Mouse (Mus musculus): ENCODE data around the gene Arhgap10. TPM values are rescaled to one million over a fixed set of nuclear protein-coding genes. Genes with fewer than 3 reads are reported as not detected.

Arhgap10 gene
- total and polyA plus RNA-seq, 3 experiments = 13.1 to 22.8 TPM; not detected in 1

DNA sequence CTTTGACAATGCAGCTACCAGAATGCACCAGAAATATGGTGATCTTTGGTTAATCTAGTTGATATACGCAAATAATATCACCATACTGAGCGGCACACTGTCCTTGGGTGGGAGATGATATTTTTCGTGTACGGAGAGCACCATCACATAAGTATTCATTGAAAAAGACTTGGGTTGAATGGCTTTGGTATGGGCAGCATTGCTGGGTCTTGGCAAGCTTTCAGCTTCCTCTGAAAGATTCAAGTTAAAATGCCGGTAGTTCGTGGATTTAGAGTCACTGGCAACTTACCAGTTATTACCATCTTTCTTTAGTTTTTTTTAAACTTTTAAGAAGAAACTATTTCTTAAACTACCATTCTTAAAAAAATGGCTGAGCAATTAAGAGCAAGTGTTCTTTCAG is 302.6 kb downstream of the Arhgap10 start:
- no peak for DNase-seq (ENCODE audit: low read depth, low spot score)
- Histone ChIP-seq H3K4me3 (ENCODE audit: control insufficient read depth in 1 of 2, insufficient read depth in 1 of 2, low read depth in 2 of 2, low read length in 2 of 2) (no peak overlapping the region), H3K36me3 (ENCODE audit: control insufficient read depth in 1 of 2, insufficient read depth in 2 of 2, low read length in 2 of 2) (no peaks in the 10 kb centered on the region), H3K4me1 (ENCODE audit: control insufficient read depth in 1 of 2, insufficient read depth in 2 of 2, low read length in 2 of 2) (no peaks in the 10 kb centered on the region), H3K79me2 (ENCODE audit: control insufficient read depth, insufficient read depth, low read length, poor library complexity) (no peaks in the 10 kb centered on the region), H3K27ac (ENCODE audit: control insufficient read depth, low read depth, low read length) (no peak overlapping the region), H3K9ac (ENCODE audit: control insufficient read depth, low read depth, low read length, poor library complexity, severe bottlenecking) (no peak overlapping the region), H3K9me3 (replicated peaks; ENCODE audit: insufficient read depth, low read length) (no peaks in the 10 kb centered on the region), H3K27me3 (ENCODE audit: control insufficient read depth in 1 of 2, insufficient read depth in 2 of 2, low read length in 2 of 2) (no peaks in the 10 kb centered on the region)
- TF ChIP-seq MAX (IDR thresholded peaks at IDR 0.05; ENCODE audit: low read length) (no peak), GABPA (IDR thresholded peaks at IDR 0.05; ENCODE audit: low read depth, low read length) (no peak), ZMIZ1 (IDR thresholded peaks at IDR 0.05; ENCODE audit: low read depth, low read length) (no peak), POLR2A (IDR thresholded peaks at IDR 0.05; ENCODE audit: control insufficient read depth in 1 of 2, insufficient read depth in 1 of 2, low read depth in 1 of 2, low read length in 2 of 2, poor library complexity in 1 of 2) (no peak), ZC3H11A (IDR thresholded peaks at IDR 0.05; ENCODE audit: low read depth, low read length) (no peak), CTCF (IDR thresholded peaks at IDR 0.05 in 2 of 3, conservative IDR thresholded peaks at IDR 0.05 in 1 of 3; ENCODE audit: control insufficient read depth in 1 of 3, insufficient read depth in 1 of 3, low read depth in 2 of 3, low read length in 3 of 3, poor library complexity in 1 of 3, severe bottlenecking in 1 of 3) (no peak), SMC3 (IDR thresholded peaks at IDR 0.05; ENCODE audit: low read depth, low read length) (no peak), BHLHE40 (IDR thresholded peaks at IDR 0.05; ENCODE audit: borderline replicate concordance, low read depth, low read length) (no peak), NRF1 (IDR thresholded peaks at IDR 0.05; ENCODE audit: insufficient read depth, low read depth, low read length, poor library complexity, severe bottlenecking) (no peak), USF1 (IDR thresholded peaks at IDR 0.05; ENCODE audit: low read depth, low read length) (no peak), JUND (IDR thresholded peaks at IDR 0.05; ENCODE audit: low read depth, low read length) (no peak), KAT2A (conservative IDR thresholded peaks at IDR 0.05; ENCODE audit: low read depth, low read length) (no peak), UBTF (IDR thresholded peaks at IDR 0.05; ENCODE audit: borderline replicate concordance, insufficient read depth, low read depth, low read length) (no peak), E2F4 (IDR thresholded peaks at IDR 0.05; ENCODE audit: borderline replicate concordance, low read depth, low read length) (no peak)

DNA sequence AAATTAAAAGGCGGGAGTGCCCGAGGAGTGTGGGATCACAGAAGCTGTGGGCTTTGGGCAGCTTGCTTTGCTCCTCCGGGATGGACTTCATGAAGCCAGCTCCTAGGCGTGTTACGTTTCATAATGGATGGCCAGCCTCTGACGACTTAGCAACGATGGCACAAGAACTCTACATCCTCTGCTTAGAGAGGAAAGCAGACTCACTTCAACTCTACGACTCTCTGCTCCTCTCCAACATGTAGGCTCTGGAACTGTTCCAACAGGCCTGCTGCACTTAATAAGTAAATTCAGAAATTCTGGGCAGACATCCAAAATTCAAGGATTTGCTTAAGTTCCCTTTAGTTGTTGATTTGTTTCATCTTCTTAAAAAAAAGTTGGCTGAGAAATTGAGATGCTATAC is 303.1 kb downstream of the Arhgap10 start:
- Histone ChIP-seq H3K9me3 (replicated peaks; ENCODE audit: insufficient read depth, low read length) (no peaks in the 10 kb centered on the region), H3K36me3 (ENCODE audit: control insufficient read depth in 1 of 2, insufficient read depth in 2 of 2, low read length in 2 of 2) (no peaks in the 10 kb centered on the region), H3K9ac (ENCODE audit: control insufficient read depth, low read depth, low read length, poor library complexity, severe bottlenecking) (no peak overlapping the region), H3K79me2 (ENCODE audit: control insufficient read depth, insufficient read depth, low read length, poor library complexity) (no peaks in the 10 kb centered on the region), H3K27me3 (ENCODE audit: control insufficient read depth in 1 of 2, insufficient read depth in 2 of 2, low read length in 2 of 2) (no peaks in the 10 kb centered on the region), H3K27ac (ENCODE audit: control insufficient read depth, low read depth, low read length) (no peak overlapping the region), H3K4me3 (ENCODE audit: control insufficient read depth in 1 of 2, insufficient read depth in 1 of 2, low read depth in 2 of 2, low read length in 2 of 2) (no peak overlapping the region), H3K4me1 (ENCODE audit: control insufficient read depth in 1 of 2, insufficient read depth in 2 of 2, low read length in 2 of 2) (no peaks in the 10 kb centered on the region)
- peak; percentile 78 for DNase-seq (ENCODE audit: low read depth, low spot score)
- TF ChIP-seq GABPA (IDR thresholded peaks at IDR 0.05; ENCODE audit: low read depth, low read length) (no peak), MEF2A (IDR thresholded peaks at IDR 0.05; ENCODE audit: extremely low read depth, insufficient replicate concordance, low read depth, low read length, poor library complexity, severe bottlenecking) (no peak)
